Mouse (Mus musculus) bone marrow, adult 2 months (tissue): ENCODE data around the gene Rtraf. TPM values are rescaled to one million over a fixed set of nuclear protein-coding genes. Genes with fewer than 3 reads are reported as not detected.

ENCODE experiments used
- H3K27ac ChIP-seq: fragments of 200-500 bp; 2 replicates; pipeline ENCODE4 v1.5.1; 2012; ENCODE audit warnings: low read depth, mild to moderate bottlenecking, control low read depth, inconsistent platforms, low read length; ENCODE audit not compliant: control insufficient read depth, poor library complexity, insufficient read depth
- H3K4me1 ChIP-seq: fragments of 200-500 bp; 2 replicates; pipeline ENCODE4 v1.6.1; 2011; ENCODE audit warnings: low read length; ENCODE audit not compliant: control insufficient read depth, insufficient read depth
- H3K4me3 ChIP-seq: fragments of 200-500 bp; replicated peaks from 2 replicates; pipeline ENCODE3; 2011; ENCODE audit warnings: mild to moderate bottlenecking, low read depth, low read length, control low read depth; ENCODE audit not compliant: control insufficient read depth
- CTCF ChIP-seq: fragments of 200-500 bp; IDR thresholded peaks from 2 replicates; pipeline ENCODE4 v1.5.1; 2011; ENCODE audit warnings: low read length, control low read depth; ENCODE audit not compliant: control insufficient read depth, insufficient read depth
- POLR2A ChIP-seq: fragments of 200-500 bp; IDR thresholded peaks from 2 replicates; pipeline ENCODE4 v1.6.1; 2011; ENCODE audit warnings: low read depth, mild to moderate bottlenecking, control low read depth, low read length, borderline replicate concordance; ENCODE audit not compliant: control insufficient read depth
- WGBS: fragments of 180-500 bp; shearing (Covaris S2); methylation state at CpG from one replicate; pipeline ENCODE4 v1.1.7; 2018; 5-methylcytosine and 5-hydroxymethylcytosine counted together
- polyA plus RNA-seq: library from polyadenylated mRNA; stranded (reverse); fragments of >200 nt; gene quantifications from 2 replicates; pipeline ENCODE4 v1.2.4, GENCODE M21; 2011; ENCODE audit warnings: low replicate concordance; ENCODE audit not compliant: missing spikeins, insufficient read depth, insufficient read length

Gene Rtraf
- polyA plus RNA-seq, 1 experiment, result 94.5 TPM

DNA sequence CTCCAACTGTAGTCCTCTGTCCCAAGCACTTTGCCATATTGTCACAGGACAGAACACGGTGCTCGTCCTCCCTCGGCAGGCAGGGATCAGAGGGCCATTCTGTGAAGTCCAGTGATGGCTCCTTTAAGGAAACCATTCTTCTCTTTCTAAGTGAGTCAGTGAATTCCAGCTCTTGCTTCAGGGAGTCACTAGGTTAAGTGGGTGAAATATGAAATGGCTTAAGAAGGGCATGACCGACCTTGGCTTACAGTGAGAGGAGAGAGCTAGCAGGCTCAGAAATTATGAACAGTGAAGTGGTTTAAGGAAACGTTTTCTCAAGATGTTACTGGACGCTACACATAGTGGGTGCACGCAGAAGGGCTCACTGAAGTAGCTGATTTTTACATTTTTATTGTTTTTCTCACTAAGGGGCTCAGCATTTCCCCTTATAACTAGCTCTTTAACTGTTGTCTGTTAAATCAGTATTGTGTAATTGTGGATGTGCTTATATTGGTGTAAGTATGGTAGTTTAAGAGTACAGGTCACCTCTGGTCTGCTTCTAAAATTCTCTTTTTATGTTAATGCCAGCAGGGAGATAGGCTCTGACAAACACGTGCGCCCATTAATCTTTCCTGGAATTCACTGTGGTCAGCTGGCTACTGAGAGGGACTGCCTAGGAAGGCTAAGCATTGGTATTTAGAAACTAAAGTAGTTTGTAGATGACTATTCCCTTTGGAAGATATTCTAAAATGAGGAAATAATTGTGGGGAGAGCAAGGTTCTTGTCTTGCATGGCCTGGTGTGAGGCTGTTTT lies 37.6 kb downstream of the Rtraf start:
- H3K27ac ChIP-seq, result no peak overlapping the region
- 79% methylated on average over 9 of the region's 9 CpGs for WGBS
- TF ChIP-seq CTCF (no peak), POLR2A (no peak)
- no peak overlapping the region for H3K4me3 ChIP-seq
- no peaks in the 10 kb centered on the region for H3K4me1 ChIP-seq

DNA sequence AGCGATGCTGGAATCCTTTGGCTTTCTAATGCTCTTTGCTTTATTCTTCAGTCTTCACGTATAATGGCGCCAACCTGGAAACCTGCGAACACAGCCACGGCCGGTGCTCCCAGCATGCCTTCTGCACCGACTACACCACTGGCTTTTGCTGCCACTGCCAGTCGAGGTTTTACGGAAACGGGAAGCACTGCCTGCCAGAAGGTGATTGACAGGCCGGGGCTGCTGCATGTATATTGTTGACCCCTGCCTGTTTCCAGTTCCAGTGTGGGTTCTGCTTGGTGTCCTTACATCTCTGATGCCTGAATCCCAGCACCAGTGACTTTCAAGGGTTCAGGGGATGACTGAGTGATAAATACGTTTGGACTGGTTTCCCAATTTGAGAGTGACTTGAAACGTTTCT lies 45.7 kb downstream of the Rtraf start:
- WGBS, result 58% methylated on average over 13 of the region's 13 CpGs

DNA sequence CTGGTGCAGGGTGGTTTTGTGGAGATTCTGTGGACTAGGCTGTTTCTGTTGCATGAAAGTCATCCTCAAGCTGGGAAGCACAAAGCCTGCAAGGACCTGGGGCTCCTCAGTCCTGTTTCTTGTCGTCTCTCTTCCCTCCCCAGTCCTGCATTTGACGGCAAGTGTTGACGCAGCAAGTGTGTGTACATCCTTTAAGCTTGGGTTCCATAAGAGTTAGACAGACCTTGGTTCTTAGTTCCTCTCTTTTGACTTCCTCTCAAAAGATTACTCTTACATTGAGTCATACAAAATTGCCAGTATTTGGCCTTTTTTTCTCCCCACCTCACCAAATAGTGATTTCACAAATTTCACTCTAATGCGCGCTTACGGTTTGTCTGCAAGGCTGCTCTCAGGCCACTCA lies 46.3 kb downstream of the Rtraf start:
- no peak overlapping the region for H3K27ac ChIP-seq
- no peaks in the 10 kb centered on the region for H3K4me1 ChIP-seq
- no peak overlapping the region for H3K4me3 ChIP-seq
- 49% methylated on average over 6 of the region's 6 CpGs for WGBS
- no peak for TF ChIP-seq CTCF
- TF ChIP-seq POLR2A, result no peak

More for the DNA sequence above, 45.7 kb downstream of the Rtraf start:
- no peak for TF ChIP-seq CTCF
- Histone ChIP-seq H3K4me1 (no peaks in the 10 kb centered on the region), H3K27ac (no peak overlapping the region), H3K4me3 (no peak overlapping the region)

DNA sequence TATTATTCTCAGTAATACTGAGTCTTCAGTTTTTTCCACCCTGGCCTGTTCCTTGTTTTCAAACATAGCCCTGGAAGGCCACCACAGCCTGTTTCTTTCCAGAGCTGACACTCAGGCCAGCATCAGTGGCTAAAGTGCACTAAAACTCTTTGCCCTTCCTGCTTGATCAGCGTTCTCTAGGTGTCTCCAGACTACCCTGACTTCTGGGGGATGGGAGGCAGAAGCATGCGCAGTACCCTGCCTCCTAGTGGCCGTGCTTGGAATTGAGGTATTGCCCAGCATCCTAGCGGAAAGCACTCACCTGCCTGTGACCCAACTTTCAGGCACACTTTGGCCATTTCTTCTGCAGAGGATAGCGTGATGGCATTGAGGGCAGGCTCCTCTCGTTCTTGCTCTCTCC lies 46.7 kb downstream of the Rtraf start:
- no peak overlapping the region for H3K27ac ChIP-seq
- whole genome bisulfite sequencing, result 71% methylated on average over 6 of the region's 6 CpGs
- TF ChIP-seq POLR2A (no peak), CTCF (peak; percentile 68; the same call in 1 of the 2 replicates)
- H3K4me3 ChIP-seq, result no peak overlapping the region
- no peaks in the 10 kb centered on the region for H3K4me1 ChIP-seq

DNA sequence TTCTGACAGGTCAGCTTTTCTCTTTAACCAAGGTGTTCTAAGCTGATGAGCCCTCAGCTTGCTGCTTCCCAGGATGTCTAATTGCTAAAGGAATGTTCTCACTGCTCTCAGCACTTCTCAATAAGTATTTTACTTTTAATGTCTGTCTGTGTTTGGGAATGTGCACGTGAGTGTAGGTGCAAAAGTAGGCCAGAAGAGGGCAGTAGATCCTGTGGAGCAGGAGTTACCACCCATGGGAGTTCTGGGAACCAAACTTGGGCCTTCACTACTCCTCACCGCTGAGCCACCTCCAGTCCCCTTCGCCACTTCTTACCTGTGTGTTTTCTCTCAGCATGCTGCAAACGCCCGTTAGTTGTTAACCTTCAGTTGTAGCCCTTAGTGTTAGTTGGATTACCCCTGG lies 47.4 kb downstream of the Rtraf start:
- Histone ChIP-seq H3K4me3 (no peak overlapping the region), H3K27ac (no peak overlapping the region), H3K4me1 (no peaks in the 10 kb centered on the region; the same call in 1 of the 2 replicates)
- 90% methylated on average over 5 of the region's 5 CpGs for WGBS
- TF ChIP-seq POLR2A (no peak), CTCF (no peak)

DNA sequence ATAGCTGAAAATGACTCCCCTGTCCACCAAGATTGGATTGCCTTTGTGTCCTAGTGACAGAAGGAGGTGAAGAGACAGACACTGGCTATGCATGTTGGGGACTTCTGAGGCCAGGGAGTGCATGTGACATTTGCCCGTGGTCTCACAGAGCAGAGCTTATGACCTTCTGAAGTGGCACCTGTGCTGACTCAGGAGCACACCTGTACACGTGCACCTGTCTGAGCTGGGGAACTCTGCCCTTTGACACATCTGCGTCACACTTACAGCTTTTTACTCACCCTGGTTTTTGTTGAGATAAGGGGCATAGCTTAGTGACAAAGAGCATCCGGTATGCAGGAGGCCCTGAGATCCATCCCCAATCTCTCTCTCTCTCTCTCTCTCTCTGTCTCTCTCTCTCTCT lies 48.1 kb downstream of the Rtraf start:
- WGBS, result 82% methylated on average over 4 of the region's 4 CpGs
- Histone ChIP-seq H3K4me1 (no peaks in the 10 kb centered on the region; the same call in 1 of the 2 replicates), H3K4me3 (no peak overlapping the region), H3K27ac (no peak overlapping the region)
- TF ChIP-seq POLR2A, result no peak

- 86% methylated on average over 13 of the region's 13 CpGs for whole genome bisulfite sequencing
Observed at GRCm38 (mm10) chr14:19774036-19774628, 49.5 kb downstream of the Rtraf start.

DNA sequence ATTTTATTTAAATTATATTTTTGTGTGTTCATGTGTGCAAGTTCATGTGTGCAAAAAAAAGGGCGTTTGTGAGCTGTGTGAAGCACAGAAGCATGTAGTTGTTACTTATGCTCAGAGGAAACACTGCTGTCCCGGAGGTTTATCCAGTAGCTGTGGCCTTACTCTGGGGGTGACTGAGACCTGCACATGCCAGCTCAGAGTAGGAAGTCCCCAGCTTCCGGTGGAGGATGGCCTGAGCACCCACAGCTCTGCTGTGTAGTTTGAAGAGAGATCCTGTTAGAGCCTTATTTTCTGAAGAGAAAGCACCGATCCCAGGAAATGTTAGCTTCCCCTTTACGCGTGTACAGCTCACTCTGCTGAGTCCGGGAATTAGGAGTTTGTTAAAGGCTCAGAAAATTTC lies 52.5 kb downstream of the Rtraf start:
- no peaks in the 10 kb centered on the region; the same call in 1 of the 2 replicates for H3K4me1 ChIP-seq
- WGBS, result 5% methylated on average over 7 of the region's 7 CpGs
- no peak overlapping the region for H3K27ac ChIP-seq
- no peak overlapping the region for H3K4me3 ChIP-seq
- no peak for TF ChIP-seq POLR2A
- no peak for TF ChIP-seq CTCF

More at GRCm38 (mm10) chr14:19774036-19774628, 49.5 kb downstream of the Rtraf start:
- no peaks in the 10 kb centered on the region; the same call in 1 of the 2 replicates for H3K4me1 ChIP-seq
- no peak overlapping the region for H3K27ac ChIP-seq
- no peak overlapping the region for H3K4me3 ChIP-seq
- no peak for TF ChIP-seq POLR2A
- TF ChIP-seq CTCF, result no peak
